Mouse (Mus musculus): ENCODE measurements around the gene Mas1. TPM values are rescaled to one million over a fixed set of nuclear protein-coding genes. Genes with fewer than 3 reads are reported as not detected.

Mas1 gene
- 0.17 and 0.54 TPM in 2 replicates for polyA plus RNA-seq (2014; fragmentation: Nextera tagmentation; extraction: Ambion mirVana)

DNA sequence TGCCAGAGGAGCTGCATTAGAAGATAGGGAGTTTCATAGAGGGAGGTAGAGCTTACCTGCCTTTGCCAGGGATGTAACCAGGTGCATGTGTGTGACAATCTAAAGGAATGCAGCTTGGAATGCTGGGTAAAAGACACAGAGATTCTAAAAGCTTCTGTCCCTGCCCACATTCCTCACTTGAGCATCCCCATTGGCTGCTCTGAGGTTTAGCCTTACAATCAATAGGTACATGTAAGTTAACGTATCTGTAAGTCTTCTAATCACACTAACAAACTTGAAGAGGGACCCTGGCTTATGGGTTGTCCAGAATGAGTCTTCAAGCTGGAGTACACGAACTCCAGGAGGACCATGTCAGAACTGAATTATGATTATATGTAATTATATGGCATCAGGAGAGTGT, at the start of gene Mas1:
TSS of gene Mas1 (minus strand) at position 101 of the 400 bp plus-strand sequence.
- 45% methylated on average over 2 of the region's 2 CpGs for WGBS (ENCODE audit: insufficient replicate concordance)
- 0 out of 2 replicates have a peak within 1 kb of the TSS, but pooled peaks have one; percentile 28 for H3K9ac ChIP-seq (ENCODE audit: low read depth, low read length)

DNA sequence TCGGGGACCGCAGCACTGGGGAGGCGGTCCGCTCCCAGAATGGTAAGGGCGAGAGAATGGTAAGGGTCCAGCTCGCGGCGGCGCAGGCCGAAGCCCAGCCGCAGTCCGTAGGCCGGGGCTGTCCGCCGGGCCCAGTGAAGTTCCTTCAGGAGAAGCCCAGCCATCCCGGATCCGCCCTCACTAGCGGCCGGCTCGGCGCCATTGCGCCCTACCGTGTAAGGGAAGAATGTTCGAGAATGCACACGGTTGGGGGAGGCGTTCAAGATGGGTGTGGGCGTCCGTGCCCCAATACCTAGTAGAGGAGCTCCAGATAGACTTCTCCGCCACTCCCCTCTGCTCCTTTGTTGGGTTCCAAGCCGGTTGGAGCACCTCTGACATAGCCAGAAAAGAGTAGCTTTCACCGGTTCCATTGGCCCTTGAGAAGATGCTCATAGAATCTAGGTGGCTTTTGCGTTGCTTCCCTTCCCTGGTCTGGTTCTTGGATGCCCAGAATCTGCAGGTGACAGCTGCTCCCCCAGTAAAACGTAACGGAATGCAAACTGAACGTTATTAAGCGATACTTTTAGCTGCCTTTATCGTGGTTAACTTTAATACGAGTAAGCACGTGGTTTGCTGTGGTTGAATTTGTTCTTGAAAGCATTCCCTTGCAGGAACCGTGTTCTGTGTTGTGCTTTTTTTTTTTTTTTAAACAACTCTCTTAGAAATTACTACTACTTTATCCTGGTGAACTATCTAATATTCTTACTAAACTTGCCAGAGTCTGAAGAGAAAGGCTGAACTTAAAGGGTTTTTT, 48.8 kb upstream of the Mas1 start:
- H3K27ac ChIP-seq (ENCODE audit: low read depth, low read length), result peak overlapping the region; percentile 94
- H3K4me1 ChIP-seq (ENCODE audit: control insufficient read depth, insufficient read depth, low read length), result peaks cover 5% of the 10 kb centered on the region; the same call in 1 of the 2 replicates
- ATAC-seq (replicated peaks; ENCODE audit: insufficient number of reproducible peaks, low FRiP score, low TSS enrichment), result peak; percentile 74
- under 1% methylated on average over 40 of the region's 40 CpGs for WGBS (ENCODE audit: insufficient replicate concordance)
- H3K9me3 ChIP-seq (replicated peaks; ENCODE audit: control insufficient read depth, low read length), result no peaks in the 10 kb centered on the region
- H3K36me3 ChIP-seq (ENCODE audit: control insufficient read depth, insufficient read depth, low read length), result peaks cover 47% of the 10 kb centered on the region
- no peaks in the 10 kb centered on the region for H3K27me3 ChIP-seq (ENCODE audit: control insufficient read depth, insufficient read depth, low read length)
- peak overlapping the region; percentile 96 for H3K4me3 ChIP-seq (ENCODE audit: low read depth, low read length)
- H3K9ac ChIP-seq (ENCODE audit: low read depth, low read length), result peak overlapping the region; percentile 99
- H3K4me2 ChIP-seq, result peak overlapping the region; percentile 81

More for the DNA sequence above, at the start of gene Mas1:
- H3K4me1 ChIP-seq (ENCODE audit: control insufficient read depth, insufficient read depth, low read length), result 0 out of 2 replicates have a peak, but pooled peaks cover 5% of the 10 kb centered on the region
- H3K4me2 ChIP-seq, result no peak within 1 kb of the TSS
- H3K4me3 ChIP-seq (ENCODE audit: low read depth, low read length), result no peak within 1 kb of the TSS
- peaks cover 9% of the 10 kb centered on the region; the same call in 1 of the 2 replicates for H3K27me3 ChIP-seq (ENCODE audit: control insufficient read depth, insufficient read depth, low read length)
- no peaks in the 10 kb centered on the region for H3K36me3 ChIP-seq (ENCODE audit: control insufficient read depth, insufficient read depth, low read length)
- 0 out of 2 replicates have a peak, but pooled peaks have one; percentile 22 for ATAC-seq (replicated peaks; ENCODE audit: insufficient number of reproducible peaks, low FRiP score, low TSS enrichment)
- peak within 1 kb of the TSS; percentile 22; the same call in 1 of the 2 replicates for H3K27ac ChIP-seq (ENCODE audit: low read depth, low read length)
- no peaks in the 10 kb centered on the region for H3K9me3 ChIP-seq (replicated peaks; ENCODE audit: control insufficient read depth, low read length)

DNA sequence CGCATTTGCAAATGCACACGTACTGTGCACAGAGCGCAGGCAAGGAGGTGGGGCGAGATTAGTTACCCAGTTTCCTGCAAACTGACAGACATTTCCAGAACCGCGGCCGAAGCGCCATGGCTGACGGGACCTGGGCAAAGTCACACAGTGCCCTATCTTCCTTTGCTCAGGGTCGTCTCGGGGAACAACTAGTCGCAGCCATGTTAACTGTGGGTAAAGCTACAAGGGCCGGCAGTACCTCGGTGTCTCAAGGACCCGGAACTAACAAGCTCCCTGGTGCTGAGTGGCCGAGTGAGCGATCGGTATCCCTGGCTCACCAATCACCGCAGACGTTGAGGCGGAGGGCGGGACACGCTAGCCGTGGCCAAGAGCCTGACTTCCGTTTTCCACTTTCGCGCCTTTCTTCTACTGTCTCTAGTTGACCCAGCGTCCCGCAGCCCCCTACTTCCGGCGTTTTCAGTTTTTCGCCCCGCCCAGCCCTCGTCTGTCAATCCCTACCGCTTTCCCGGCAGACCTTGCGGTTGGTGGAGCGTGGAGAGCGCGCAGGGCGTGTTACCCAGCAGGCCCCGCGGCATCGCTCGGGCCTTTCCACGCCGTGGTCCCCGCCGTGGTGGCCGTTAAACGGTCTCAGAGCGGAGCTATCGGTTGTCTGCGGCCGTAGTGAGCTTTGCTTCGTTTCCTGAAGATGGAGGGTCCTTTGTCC, 48.1 kb upstream of the Mas1 start, which contains the start of gene Mrpl18:
TSS of gene Mrpl18 (minus strand) at position 465 of the 703 bp plus-strand sequence.
- Histone ChIP-seq H3K27ac (ENCODE audit: low read depth, low read length) (peak within 1 kb of the TSS; percentile 94), H3K4me2 (peak within 1 kb of the TSS; percentile 87), H3K27me3 (ENCODE audit: control insufficient read depth, insufficient read depth, low read length) (no peaks in the 10 kb centered on the region), H3K36me3 (ENCODE audit: control insufficient read depth, insufficient read depth, low read length) (peaks cover 42% of the 10 kb centered on the region), H3K9ac (ENCODE audit: low read depth, low read length) (peak within 1 kb of the TSS; percentile 99), H3K4me1 (ENCODE audit: control insufficient read depth, insufficient read depth, low read length) (peaks cover 5% of the 10 kb centered on the region; the same call in 1 of the 2 replicates), H3K9me3 (replicated peaks; ENCODE audit: control insufficient read depth, low read length) (no peaks in the 10 kb centered on the region), H3K4me3 (ENCODE audit: low read depth, low read length) (peak within 1 kb of the TSS; percentile 96)
- WGBS (ENCODE audit: insufficient replicate concordance), result under 1% methylated on average over 56 of the region's 56 CpGs
- ATAC-seq (replicated peaks; ENCODE audit: insufficient number of reproducible peaks, low FRiP score, low TSS enrichment), result peak; percentile 99

DNA sequence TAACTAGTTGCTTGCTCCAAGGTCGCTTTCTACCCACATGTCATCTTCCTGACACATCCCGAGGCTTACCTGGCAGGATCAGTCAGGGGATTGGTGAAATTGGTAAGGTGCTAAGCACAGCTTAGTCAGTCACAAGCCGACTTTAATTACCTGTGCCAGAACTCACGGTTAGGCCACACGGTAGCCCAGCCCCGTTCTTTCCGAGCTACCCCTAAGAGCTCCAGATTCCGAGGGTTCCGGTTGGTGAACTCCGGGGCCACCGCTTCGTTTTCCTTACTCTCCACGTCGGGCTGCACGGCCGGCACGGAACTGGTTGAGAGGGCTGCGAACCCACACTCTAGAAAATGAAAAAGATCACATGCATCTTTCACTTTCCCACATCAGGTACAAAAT, 47.5 kb upstream of the Mas1 start, which contains the start of gene Tcp1:
TSS of gene Tcp1 (plus strand) at position 214 of the 393 bp plus-strand sequence.
- Histone ChIP-seq H3K27me3 (ENCODE audit: control insufficient read depth, insufficient read depth, low read length) (no peaks in the 10 kb centered on the region), H3K4me3 (ENCODE audit: low read depth, low read length) (peak within 1 kb of the TSS; percentile 96), H3K9me3 (replicated peaks; ENCODE audit: control insufficient read depth, low read length) (no peaks in the 10 kb centered on the region), H3K27ac (ENCODE audit: low read depth, low read length) (peak within 1 kb of the TSS; percentile 94), H3K36me3 (ENCODE audit: control insufficient read depth, insufficient read depth, low read length) (peaks cover 41% of the 10 kb centered on the region), H3K9ac (ENCODE audit: low read depth, low read length) (peak within 1 kb of the TSS; percentile 99), H3K4me1 (ENCODE audit: control insufficient read depth, insufficient read depth, low read length) (peaks cover 5% of the 10 kb centered on the region; the same call in 1 of the 2 replicates), H3K4me2 (peak within 1 kb of the TSS; percentile 87)
- ATAC-seq (replicated peaks; ENCODE audit: insufficient number of reproducible peaks, low FRiP score, low TSS enrichment), result no peak
- WGBS (ENCODE audit: insufficient replicate concordance), result 1% methylated on average over 18 of the region's 18 CpGs

DNA sequence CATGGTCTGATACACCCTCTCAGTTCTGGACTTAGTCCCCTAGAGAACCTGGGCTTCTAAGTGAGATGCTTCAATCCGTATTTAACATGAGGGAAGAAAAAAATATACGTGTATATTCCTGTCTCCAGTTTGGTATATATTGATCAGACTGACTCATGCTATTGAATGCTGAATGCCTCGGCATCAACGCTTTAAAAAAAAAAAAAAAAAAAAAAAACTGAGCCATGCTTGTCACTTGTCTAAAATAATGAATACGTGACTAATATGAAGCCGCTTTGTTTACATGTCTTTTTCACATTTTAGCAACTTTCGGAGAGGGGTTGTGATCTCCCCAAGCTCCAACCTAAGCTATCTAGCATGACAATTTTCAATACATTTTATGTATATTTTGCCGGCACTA, 42.4 kb upstream of the Mas1 start:
- no peak overlapping the region for H3K4me2 ChIP-seq

DNA sequence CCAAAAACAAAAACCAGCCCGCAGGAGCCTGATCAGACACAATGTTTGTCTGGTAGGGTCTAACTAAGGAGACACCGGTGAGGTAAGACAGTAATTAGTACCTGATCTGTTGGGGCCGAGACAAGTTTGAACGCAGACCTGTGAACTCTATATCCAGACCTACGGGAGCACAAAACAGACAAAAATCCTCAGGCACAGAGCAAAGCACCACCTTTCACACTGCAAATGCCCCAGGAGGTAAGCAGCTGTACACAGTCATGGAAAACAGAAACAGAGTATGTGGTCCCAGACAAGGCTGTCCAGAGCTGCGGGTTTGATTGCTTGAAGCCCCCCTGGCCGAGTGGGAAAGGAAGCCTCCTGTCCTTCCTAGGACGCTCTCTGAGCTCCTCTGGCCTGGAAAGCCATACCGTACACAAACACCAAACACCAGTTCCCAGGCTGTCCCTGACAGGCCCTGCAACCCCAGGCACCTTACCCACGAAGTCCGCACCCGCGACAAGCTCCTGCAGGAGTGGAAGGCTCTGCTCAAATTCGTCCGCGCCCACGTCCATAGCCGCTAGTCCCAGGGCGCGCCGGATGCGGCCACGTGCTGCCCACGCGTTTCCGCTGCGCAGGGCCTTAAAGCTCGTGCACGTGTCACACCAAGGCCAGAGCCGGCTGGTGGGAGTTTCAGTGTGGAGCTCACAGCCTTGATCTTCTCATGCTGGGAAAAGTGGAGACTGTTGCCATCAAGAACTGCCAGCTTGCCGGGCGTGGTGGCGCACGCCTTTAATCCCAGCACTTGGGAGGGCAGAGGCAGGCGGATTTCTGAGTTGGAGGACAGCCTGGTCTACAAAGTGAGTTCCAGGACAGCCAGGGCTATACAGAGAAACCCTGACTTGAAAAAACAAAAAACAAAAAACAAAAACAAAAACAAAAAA, 41.7 kb upstream of the Mas1 start, which contains the start of gene Pnldc1:
TSS of gene Pnldc1 (minus strand) at position 870 of the 920 bp plus-strand sequence.
- no peaks in the 10 kb centered on the region for H3K9me3 ChIP-seq (replicated peaks; ENCODE audit: control insufficient read depth, low read length)
- peaks cover under 1% of the 10 kb centered on the region; the same call in 1 of the 2 replicates for H3K4me1 ChIP-seq (ENCODE audit: control insufficient read depth, insufficient read depth, low read length)
- no peak within 1 kb of the TSS for H3K27ac ChIP-seq (ENCODE audit: low read depth, low read length)
- H3K36me3 ChIP-seq (ENCODE audit: control insufficient read depth, insufficient read depth, low read length), result peaks cover 28% of the 10 kb centered on the region
- H3K4me2 ChIP-seq, result no peak within 1 kb of the TSS
- ATAC-seq (replicated peaks; ENCODE audit: insufficient number of reproducible peaks, low FRiP score, low TSS enrichment), result no peak
- no peak within 1 kb of the TSS for H3K4me3 ChIP-seq (ENCODE audit: low read depth, low read length)
- no peak within 1 kb of the TSS for H3K9ac ChIP-seq (ENCODE audit: low read depth, low read length)
- 70% methylated on average over 35 of the region's 35 CpGs for WGBS (ENCODE audit: insufficient replicate concordance)
- H3K27me3 ChIP-seq (ENCODE audit: control insufficient read depth, insufficient read depth, low read length), result no peaks in the 10 kb centered on the region

More for the DNA sequence above, 42.4 kb upstream of the Mas1 start:
- Histone ChIP-seq H3K4me1 (ENCODE audit: control insufficient read depth, insufficient read depth, low read length) (peaks cover 5% of the 10 kb centered on the region; the same call in 1 of the 2 replicates), H3K4me3 (ENCODE audit: low read depth, low read length) (no peak overlapping the region), H3K36me3 (ENCODE audit: control insufficient read depth, insufficient read depth, low read length) (peaks cover 28% of the 10 kb centered on the region), H3K9me3 (replicated peaks; ENCODE audit: control insufficient read depth, low read length) (no peaks in the 10 kb centered on the region), H3K27ac (ENCODE audit: low read depth, low read length) (no peak overlapping the region), H3K27me3 (ENCODE audit: control insufficient read depth, insufficient read depth, low read length) (no peaks in the 10 kb centered on the region), H3K9ac (ENCODE audit: low read depth, low read length) (no peak overlapping the region)
- 88% methylated on average over 8 of the region's 8 CpGs for WGBS (ENCODE audit: insufficient replicate concordance)
- ATAC-seq (replicated peaks; ENCODE audit: insufficient number of reproducible peaks, low FRiP score, low TSS enrichment), result no peak

DNA sequence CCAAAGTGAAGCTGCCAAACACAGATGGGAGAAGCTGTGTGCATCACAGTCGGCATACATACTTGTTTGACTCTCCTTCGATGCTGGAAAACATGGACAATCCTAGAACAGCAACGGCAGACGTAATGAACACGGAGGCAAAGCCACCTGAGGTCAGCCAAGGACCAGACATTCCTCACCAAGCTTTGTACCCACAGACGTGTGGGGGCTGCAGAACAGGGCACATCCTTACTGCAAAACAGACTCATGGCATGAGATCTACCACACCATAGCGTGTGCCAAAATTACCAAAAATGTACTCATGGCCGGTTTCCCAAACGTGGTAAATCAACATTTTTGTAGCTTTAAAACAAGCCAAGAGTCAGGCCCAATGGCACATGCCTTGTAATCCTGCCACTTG, 38.5 kb upstream of the Mas1 start:
- no peak for ATAC-seq (replicated peaks; ENCODE audit: insufficient number of reproducible peaks, low FRiP score, low TSS enrichment)
- peaks cover 14% of the 10 kb centered on the region for H3K36me3 ChIP-seq (ENCODE audit: control insufficient read depth, insufficient read depth, low read length)

More for the DNA sequence above, 38.5 kb upstream of the Mas1 start:
- no peaks in the 10 kb centered on the region for H3K27me3 ChIP-seq (ENCODE audit: control insufficient read depth, insufficient read depth, low read length)
- H3K27ac ChIP-seq (ENCODE audit: low read depth, low read length), result no peak overlapping the region
- H3K4me1 ChIP-seq (ENCODE audit: control insufficient read depth, insufficient read depth, low read length), result no peaks in the 10 kb centered on the region
- no peaks in the 10 kb centered on the region for H3K9me3 ChIP-seq (replicated peaks; ENCODE audit: control insufficient read depth, low read length)
- H3K9ac ChIP-seq (ENCODE audit: low read depth, low read length), result no peak overlapping the region
- 84% methylated on average over 9 of the region's 9 CpGs for WGBS (ENCODE audit: insufficient replicate concordance)
- no peak overlapping the region for H3K4me3 ChIP-seq (ENCODE audit: low read depth, low read length)
- H3K4me2 ChIP-seq, result no peak overlapping the region
